8 mouse cellular contexts compared by ENCODE assay signal in genomic region chr8:121651874-121652361, GRCm38 (mm10). TPM values are rescaled to one million over a fixed set of nuclear protein-coding genes. Genes with fewer than 3 reads are reported as not detected.
DNase-seq lines count a peak whose midpoint lies in the region; ATAC-seq and TF ChIP-seq lines count a peak whose summit lies in the region.

No protein-coding gene starts in this region.

- H3K36me3 ChIP-seq in liver, adult 2 months (ENCODE audit: control insufficient read depth, insufficient read depth, low read length) = no peaks in the 10 kb centered on the region
- H3K36me3 ChIP-seq in forebrain, embryonic 13.5 days (ENCODE audit: poor library complexity, severe bottlenecking) = peaks cover 10% of the 10 kb centered on the region; the same call in 1 of the 2 replicates
- no peaks in the 10 kb centered on the region for H3K36me3 ChIP-seq in hindbrain, embryonic 15.5 days
- no peaks in the 10 kb centered on the region for H3K36me3 ChIP-seq in liver, embryonic 16.5 days (ENCODE audit: control insufficient read depth, insufficient read depth)

- H3K4me1 ChIP-seq in liver, adult 2 months (ENCODE audit: control insufficient read depth, insufficient read depth, low read length) = peaks cover 36% of the 10 kb centered on the region
- H3K4me1 ChIP-seq in brown adipose tissue, adult 24 weeks (ENCODE audit: control insufficient read depth, insufficient read depth, insufficient read length, low read length) = peaks cover 40% of the 10 kb centered on the region
- H3K4me1 ChIP-seq in forebrain, embryonic 13.5 days = peaks cover 60% of the 10 kb centered on the region
- peaks cover 59% of the 10 kb centered on the region for H3K4me1 ChIP-seq in hindbrain, embryonic 15.5 days (replicated peaks)
- H3K4me1 ChIP-seq in liver, embryonic 16.5 days (ENCODE audit: control insufficient read depth, low read depth, low read length) = peaks cover 2% of the 10 kb centered on the region; the same call in 1 of the 2 replicates

- H3K4me2 ChIP-seq in forebrain, embryonic 13.5 days = peak overlapping the region; percentile 99
- H3K4me2 ChIP-seq in hindbrain, embryonic 15.5 days = peak overlapping the region; percentile 73
- peak overlapping the region; percentile 60 for H3K4me2 ChIP-seq in liver, embryonic 16.5 days (ENCODE audit: low read depth, low read length)

- no peaks in the 10 kb centered on the region for H3K9me3 ChIP-seq in forebrain, embryonic 13.5 days (replicated peaks)
- H3K9me3 ChIP-seq in hindbrain, embryonic 15.5 days = no peaks in the 10 kb centered on the region
- no peaks in the 10 kb centered on the region for H3K9me3 ChIP-seq in liver, embryonic 16.5 days (replicated peaks; ENCODE audit: control insufficient read depth, low read length)

- H3K9ac ChIP-seq in liver, adult 2 months (ENCODE audit: low read depth, low read length) = peak overlapping the region; percentile 86
- H3K9ac ChIP-seq in forebrain, embryonic 13.5 days = peak overlapping the region; percentile 93
- H3K9ac ChIP-seq in hindbrain, embryonic 15.5 days = peak overlapping the region; percentile 74
- H3K9ac ChIP-seq in liver, embryonic 16.5 days (ENCODE audit: low read depth, low read length) = peak overlapping the region; percentile 39

- no peak for ATAC-seq in forebrain, embryonic 13.5 days
- ATAC-seq in hindbrain, embryonic 15.5 days (ENCODE audit: low FRiP score, low read depth) = no peak
- ATAC-seq in liver, embryonic 16.5 days (ENCODE audit: low read depth) = no peak

- no peak for TF ChIP-seq CTCF in liver, adult 2 months (IDR thresholded peaks at IDR 0.05; ENCODE audit: low read depth, low read length)

- peak overlapping the region; percentile 58 for H3K27ac ChIP-seq in liver, adult 2 months (replicated peaks; ENCODE audit: insufficient read depth, low read depth, low read length)
- H3K27ac ChIP-seq in brown adipose tissue, adult 24 weeks (replicated peaks; ENCODE audit: low read depth, low read length) = no peak overlapping the region
- H3K27ac ChIP-seq in forebrain, embryonic 13.5 days = peak overlapping the region; percentile 71
- peak overlapping the region; percentile 71 for H3K27ac ChIP-seq in hindbrain, embryonic 15.5 days (replicated peaks)
- no peak overlapping the region for H3K27ac ChIP-seq in liver, embryonic 16.5 days (ENCODE audit: low read length)

- DNase-seq in liver, adult 2 months (ENCODE audit: extremely low read depth, low read depth, low spot score) = peak; percentile 84
- DNase-seq in liver = no peak
- peak; percentile 43 for DNase-seq in right cerebral cortex, postnatal 14 days
- no peak for DNase-seq in yolk sac, embryonic 10.5 days (ENCODE audit: low spot score)

- H3K4me3 ChIP-seq in liver, adult 2 months (ENCODE audit: insufficient read depth, low read depth, low read length) = peak overlapping the region; percentile 66
- peak overlapping the region; percentile 71 for H3K4me3 ChIP-seq in brown adipose tissue, adult 24 weeks (ENCODE audit: insufficient read depth, low read depth, low read length)
- peak overlapping the region; percentile 93 for H3K4me3 ChIP-seq in forebrain, embryonic 13.5 days
- peak overlapping the region; percentile 65 for H3K4me3 ChIP-seq in hindbrain, embryonic 15.5 days
- H3K4me3 ChIP-seq in liver, embryonic 16.5 days (ENCODE audit: low read depth, low read length) = peak overlapping the region; percentile 57

- no peaks in the 10 kb centered on the region for H3K27me3 ChIP-seq in liver, adult 2 months (ENCODE audit: control insufficient read depth, insufficient read depth, low read length)
- no peaks in the 10 kb centered on the region for H3K27me3 ChIP-seq in forebrain, embryonic 13.5 days
- no peaks in the 10 kb centered on the region for H3K27me3 ChIP-seq in hindbrain, embryonic 15.5 days
- peaks cover 55% of the 10 kb centered on the region for H3K27me3 ChIP-seq in liver, embryonic 16.5 days (ENCODE audit: control insufficient read depth, insufficient read depth, low read depth, low read length)

- WGBS in liver, adult 2 months = 8% methylated on average over 56 of the region's 56 CpGs
- 1% methylated on average over 41 of the region's 56 CpGs for WGBS in forebrain, embryonic 13.5 days
- WGBS in hindbrain, embryonic 15.5 days = under 1% methylated on average over 42 of the region's 56 CpGs
- 2% methylated on average over 50 of the region's 56 CpGs for WGBS in liver, embryonic 16.5 days (ENCODE audit: insufficient replicate concordance)

- H3K79me2 ChIP-seq in liver, adult 2 months (ENCODE audit: control insufficient read depth, insufficient read depth, low read length) = peaks cover 38% of the 10 kb centered on the region

- TF ChIP-seq POLR2A in liver, adult 2 months (IDR thresholded peaks at IDR 0.05; ENCODE audit: extremely low read depth, insufficient read depth, low read length) = no peak

RNA-seq across cellular contexts. Expression of gene Zcchc14, which starts 0.8 kb away (rescaled TPM):
- total RNA-seq in liver, adult 2 months (2014; rRNA removed) = 9.2 and 14.8 TPM in 2 replicates
- polyA plus RNA-seq in liver, adult 2 months (2012; rRNA removed) = 13.0 and 15.6 TPM in 2 replicates
- polyA plus RNA-seq in brown adipose tissue, adult 24 weeks (2012; ENCODE audit: insufficient read depth, insufficient read length, missing spikeins) = 8.9 and 9.8 TPM in 2 replicates
- polyA plus RNA-seq in forebrain, embryonic 13.5 days (2015; fragmentation: Nextera tagmentation; extraction: Ambion mirVana) = 30.0 and 33.7 TPM in 2 replicates
- polyA plus RNA-seq in hindbrain, embryonic 15.5 days (2015; fragmentation: Nextera tagmentation; extraction: Ambion mirVana) = 21.6 and 23.9 TPM in 2 replicates
- 1.3 and 1.6 TPM in 2 replicates for polyA plus RNA-seq in liver, embryonic 16.5 days (2015; fragmentation: Nextera tagmentation; extraction: Ambion mirVana)

Comparison
In these comparisons a context has a peak if more than half of its experiments do, and no peak if none do; other contexts are left out.
1. DNase-seq: peak in liver, adult 2 months (single experiment) and right cerebral cortex, postnatal 14 days (single experiment); none in liver (single experiment) and yolk sac, embryonic 10.5 days (single experiment).
2. H3K27ac ChIP-seq: peak in liver, adult 2 months (single experiment), forebrain, embryonic 13.5 days (single experiment) and hindbrain, embryonic 15.5 days (single experiment); none in brown adipose tissue, adult 24 weeks (single experiment) and liver, embryonic 16.5 days (single experiment).
3. H3K9ac ChIP-seq: peak in every context shown above with its lines; median percentile 93 in forebrain, embryonic 13.5 days; 86 in liver, adult 2 months; 74 in hindbrain, embryonic 15.5 days; 39 in liver, embryonic 16.5 days.
4. Peak in every context shown above with its lines, with median percentiles within 50 percentile points of each other: H3K4me3 ChIP-seq and H3K4me2 ChIP-seq.